Mouse (Mus musculus) stomach, embryonic 15.5 days (tissue): Measurements from ENCODE around the gene Dzip1. TPM values are rescaled to one million over a fixed set of nuclear protein-coding genes. Genes with fewer than 3 reads are reported as not detected.

Experiments used
- ATAC-seq: fragments of 200-750 bp; cut with Nextera tagmentation; 2 replicates; pipeline ENCODE4 v1.8.0; 2017; ENCODE audit warnings: low read depth, moderate number of reproducible peaks, moderate TSS enrichment; ENCODE audit not compliant: insufficient read depth, low FRiP score
- H3K27ac ChIP-seq: fragments of 300-500 bp; sonication (generic); 2 replicates; pipeline ENCODE4 v1.5.1; 2015; ENCODE audit warnings: mild to moderate bottlenecking, inconsistent platforms
- H3K27me3 ChIP-seq: fragments of 300-500 bp; sonication (generic); replicated peaks from 2 replicates; pipeline ENCODE4 v1.6.1; 2015; ENCODE audit warnings: inconsistent platforms
- H3K36me3 ChIP-seq: fragments of 300-500 bp; sonication (generic); 2 replicates; pipeline ENCODE4 v1.6.1; 2015; ENCODE audit warnings: inconsistent platforms
- H3K4me1 ChIP-seq: fragments of 300-500 bp; sonication (generic); 2 replicates; pipeline ENCODE4 v1.6.1; 2015; ENCODE audit warnings: inconsistent platforms
- H3K4me2 ChIP-seq: fragments of 300-500 bp; sonication (generic); 2 replicates; pipeline ENCODE4 v1.6.1; 2015; ENCODE audit warnings: mild to moderate bottlenecking, inconsistent platforms
- H3K4me3 ChIP-seq: fragments of 300-500 bp; sonication (generic); replicated peaks from 2 replicates; pipeline ENCODE4 v1.5.1; 2015; ENCODE audit warnings: inconsistent platforms
- H3K9ac ChIP-seq: fragments of 300-500 bp; sonication (generic); 2 replicates; pipeline ENCODE4 v1.6.1; 2015; ENCODE audit warnings: inconsistent platforms
- H3K9me3 ChIP-seq: fragments of 300-500 bp; sonication (generic); 2 replicates; pipeline ENCODE4 v1.6.1; 2016; ENCODE audit warnings: inconsistent platforms
- WGBS: fragments of 180-500 bp; shearing (Covaris S2); methylation state at CpG from one replicate; pipeline ENCODE4 v1.1.7; 2015; 5-methylcytosine and 5-hydroxymethylcytosine counted together
- polyA plus RNA-seq: library from polyadenylated mRNA; unstranded; fragments of >200 nt; fragmentation: Nextera tagmentation; extraction: Ambion mirVana; gene quantifications from 2 replicates; pipeline ENCODE4 v1.2.1, GENCODE M21; 2015

The Dzip1 gene
- polyA plus RNA-seq, 1 experiment from 2014 or later: 13.5 TPM

- 0 out of 2 replicates have a peak, but pooled peaks cover 5% of the 10 kb centered on the region for H3K36me3 ChIP-seq
- H3K27ac ChIP-seq: no peak overlapping the region
- peaks cover 19% of the 10 kb centered on the region for H3K4me1 ChIP-seq
- no peak for ATAC-seq
- H3K9ac ChIP-seq: no peak overlapping the region
- H3K4me2 ChIP-seq: no peak overlapping the region
- H3K27me3 ChIP-seq: peaks cover 3% of the 10 kb centered on the region; the same call in 1 of the 2 replicates
- WGBS: 62% methylated on average over 8 of the region's 8 CpGs
- no peak overlapping the region for H3K4me3 ChIP-seq
- no peaks in the 10 kb centered on the region for H3K9me3 ChIP-seq
Measured at GRCm38 (mm10) chr14:118919025-118919424, 6.2 kb downstream of the Dzip1 start.

GRCm38 (mm10) chr14:118913651-118914050, 11.6 kb downstream of the Dzip1 start:
- Histone ChIP-seq H3K9ac (no peak overlapping the region), H3K27ac (no peak overlapping the region), H3K4me1 (0 out of 2 replicates have a peak, but pooled peaks cover 3% of the 10 kb centered on the region), H3K4me3 (no peak overlapping the region), H3K9me3 (no peaks in the 10 kb centered on the region), H3K4me2 (no peak overlapping the region), H3K36me3 (0 out of 2 replicates have a peak, but pooled peaks cover 5% of the 10 kb centered on the region), H3K27me3 (no peaks in the 10 kb centered on the region)
- ATAC-seq: no peak
- WGBS: 60% methylated on average over 5 of the region's 5 CpGs

GRCm38 (mm10) chr14:118911521-118911920, 13.7 kb downstream of the Dzip1 start:
- WGBS: 91% methylated on average over 6 of the region's 6 CpGs
- no peak for ATAC-seq
- no peak overlapping the region for H3K4me2 ChIP-seq
- H3K4me1 ChIP-seq: 0 out of 2 replicates have a peak, but pooled peaks cover 3% of the 10 kb centered on the region
- no peaks in the 10 kb centered on the region for H3K9me3 ChIP-seq
- H3K4me3 ChIP-seq: no peak overlapping the region
- H3K27ac ChIP-seq: no peak overlapping the region
- H3K36me3 ChIP-seq: 0 out of 2 replicates have a peak, but pooled peaks cover 10% of the 10 kb centered on the region
- no peaks in the 10 kb centered on the region for H3K27me3 ChIP-seq
- H3K9ac ChIP-seq: no peak overlapping the region

- Histone ChIP-seq H3K4me1 (0 out of 2 replicates have a peak, but pooled peaks cover 3% of the 10 kb centered on the region), H3K27ac (no peak overlapping the region; the same call in 1 of the 2 replicates), H3K27me3 (no peaks in the 10 kb centered on the region), H3K36me3 (0 out of 2 replicates have a peak, but pooled peaks cover 10% of the 10 kb centered on the region), H3K4me3 (no peak overlapping the region), H3K9me3 (no peaks in the 10 kb centered on the region), H3K9ac (no peak overlapping the region), H3K4me2 (peak overlapping the region; percentile 37)
- 53% methylated on average over 29 of the region's 29 CpGs for WGBS
- ATAC-seq: 0 out of 2 replicates have a peak, but pooled peaks have one; percentile 24
Measured at GRCm38 (mm10) chr14:118910332-118911222, 14.7 kb downstream of the Dzip1 start.

- Histone ChIP-seq H3K27ac (no peak overlapping the region), H3K27me3 (no peaks in the 10 kb centered on the region), H3K9me3 (no peaks in the 10 kb centered on the region), H3K4me1 (0 out of 2 replicates have a peak, but pooled peaks cover 3% of the 10 kb centered on the region), H3K36me3 (0 out of 2 replicates have a peak, but pooled peaks cover 10% of the 10 kb centered on the region), H3K4me3 (no peak overlapping the region), H3K9ac (no peak overlapping the region), H3K4me2 (no peak overlapping the region)
- ATAC-seq: no peak
- WGBS: 55% methylated on average over 8 of the region's 8 CpGs
Measured at GRCm38 (mm10) chr14:118909872-118910271, 15.4 kb downstream of the Dzip1 start.

- 0 out of 2 replicates have a peak, but pooled peaks cover 3% of the 10 kb centered on the region for H3K4me1 ChIP-seq
- H3K9me3 ChIP-seq: no peaks in the 10 kb centered on the region
- peaks cover 13% of the 10 kb centered on the region; the same call in 1 of the 2 replicates for H3K36me3 ChIP-seq
- H3K4me2 ChIP-seq: no peak overlapping the region
- H3K4me3 ChIP-seq: no peak overlapping the region
- no peak overlapping the region for H3K27ac ChIP-seq
- WGBS: 64% methylated on average over 8 of the region's 8 CpGs
- no peak for ATAC-seq
- no peaks in the 10 kb centered on the region for H3K27me3 ChIP-seq
- H3K9ac ChIP-seq: no peak overlapping the region
Measured at GRCm38 (mm10) chr14:118907592-118907991, 17.7 kb downstream of the Dzip1 start.

GRCm38 (mm10) chr14:118903867-118904562, 21.2 kb downstream of the Dzip1 start:
- WGBS: 59% methylated on average over 6 of the region's 6 CpGs
- ATAC-seq: no peak
- H3K27ac ChIP-seq: no peak overlapping the region
- no peaks in the 10 kb centered on the region for H3K27me3 ChIP-seq
- H3K9ac ChIP-seq: no peak overlapping the region
- no peaks in the 10 kb centered on the region for H3K9me3 ChIP-seq
- no peak overlapping the region for H3K4me2 ChIP-seq
- H3K4me3 ChIP-seq: no peak overlapping the region
- no peaks in the 10 kb centered on the region for H3K4me1 ChIP-seq
- peaks cover 30% of the 10 kb centered on the region for H3K36me3 ChIP-seq

GRCm38 (mm10) chr14:118903397-118903796, 21.9 kb downstream of the Dzip1 start:
- no peak for ATAC-seq
- H3K9me3 ChIP-seq: no peaks in the 10 kb centered on the region
- no peaks in the 10 kb centered on the region for H3K27me3 ChIP-seq
- H3K9ac ChIP-seq: no peak overlapping the region
- H3K4me3 ChIP-seq: no peak overlapping the region
- H3K27ac ChIP-seq: no peak overlapping the region
- no peaks in the 10 kb centered on the region for H3K4me1 ChIP-seq
- 83% methylated on average over 3 of the region's 3 CpGs for WGBS
- no peak overlapping the region for H3K4me2 ChIP-seq
- H3K36me3 ChIP-seq: peaks cover 30% of the 10 kb centered on the region

GRCm38 (mm10) chr14:118900911-118901310, 24.3 kb downstream of the Dzip1 start:
- Histone ChIP-seq H3K4me1 (no peaks in the 10 kb centered on the region), H3K9me3 (no peaks in the 10 kb centered on the region), H3K4me3 (no peak overlapping the region), H3K4me2 (no peak overlapping the region), H3K27ac (no peak overlapping the region), H3K36me3 (peaks cover 25% of the 10 kb centered on the region), H3K9ac (no peak overlapping the region), H3K27me3 (no peaks in the 10 kb centered on the region)
- WGBS: 100% methylated on average over 1 of the region's 1 CpGs
- no peak for ATAC-seq

- H3K4me3 ChIP-seq: no peak overlapping the region
- H3K9ac ChIP-seq: no peak overlapping the region
- no peak for ATAC-seq
- H3K9me3 ChIP-seq: no peaks in the 10 kb centered on the region
- H3K4me1 ChIP-seq: no peaks in the 10 kb centered on the region
- no peak overlapping the region for H3K4me2 ChIP-seq
- no peak overlapping the region for H3K27ac ChIP-seq
- 80% methylated on average over 11 of the region's 11 CpGs for WGBS
- peaks cover 26% of the 10 kb centered on the region for H3K36me3 ChIP-seq
- H3K27me3 ChIP-seq: no peaks in the 10 kb centered on the region
Measured at GRCm38 (mm10) chr14:118899940-118900339, 25.3 kb downstream of the Dzip1 start.

- no peaks in the 10 kb centered on the region for H3K27me3 ChIP-seq
- no peaks in the 10 kb centered on the region for H3K4me1 ChIP-seq
- no peak overlapping the region for H3K4me3 ChIP-seq
- no peak overlapping the region for H3K27ac ChIP-seq
- H3K9ac ChIP-seq: no peak overlapping the region
- WGBS: 90% methylated on average over 10 of the region's 10 CpGs
- H3K36me3 ChIP-seq: peaks cover 15% of the 10 kb centered on the region; the same call in 1 of the 2 replicates
- H3K4me2 ChIP-seq: no peak overlapping the region
- ATAC-seq: no peak
- H3K9me3 ChIP-seq: no peaks in the 10 kb centered on the region
Measured at GRCm38 (mm10) chr14:118895655-118896054, 29.6 kb downstream of the Dzip1 start.

- Histone ChIP-seq H3K36me3 (peaks cover 13% of the 10 kb centered on the region; the same call in 1 of the 2 replicates), H3K9ac (no peak overlapping the region), H3K27ac (no peak overlapping the region), H3K4me3 (no peak overlapping the region), H3K4me2 (no peak overlapping the region), H3K27me3 (no peaks in the 10 kb centered on the region), H3K4me1 (no peaks in the 10 kb centered on the region), H3K9me3 (no peaks in the 10 kb centered on the region)
- no peak for ATAC-seq
- WGBS: 83% methylated on average over 7 of the region's 7 CpGs
Measured at GRCm38 (mm10) chr14:118895228-118895627, 30.0 kb downstream of the Dzip1 start.
